Mouse (Mus musculus): ENCODE data around the gene Dnajc2. TPM values are rescaled to one million over a fixed set of nuclear protein-coding genes. Genes with fewer than 3 reads are reported as not detected.
"Not testable (repeated sequence)": the region's sequence is repeated elsewhere in the genome, so short reads cannot be mapped to it uniquely, and the experiment has no call there.

The Dnajc2 gene
- polyA plus RNA-seq, 1 experiment from 2014 or later, result 126 TPM

DNA sequence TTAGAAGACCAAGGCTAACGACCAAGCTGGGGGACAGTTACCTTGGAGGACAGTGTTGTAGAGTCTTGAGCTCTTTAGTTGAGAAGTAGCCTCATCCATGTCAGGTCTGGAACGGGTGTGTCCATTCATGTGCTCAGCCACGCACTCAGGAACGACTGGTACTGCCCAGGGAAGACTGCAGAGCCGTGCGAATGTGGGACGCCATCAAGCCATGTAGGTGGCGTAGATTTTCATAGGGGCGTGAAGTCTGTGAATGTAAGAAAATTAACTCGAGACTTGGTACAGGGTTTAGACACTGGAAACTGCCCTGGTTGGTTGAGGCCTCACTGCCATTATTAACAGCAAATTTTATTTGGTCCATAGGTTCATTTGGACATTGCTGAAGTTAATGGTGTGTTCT is 41.4 kb downstream of the Dnajc2 start:
- DNase-seq (ENCODE audit: low spot score), result no peak

DNA sequence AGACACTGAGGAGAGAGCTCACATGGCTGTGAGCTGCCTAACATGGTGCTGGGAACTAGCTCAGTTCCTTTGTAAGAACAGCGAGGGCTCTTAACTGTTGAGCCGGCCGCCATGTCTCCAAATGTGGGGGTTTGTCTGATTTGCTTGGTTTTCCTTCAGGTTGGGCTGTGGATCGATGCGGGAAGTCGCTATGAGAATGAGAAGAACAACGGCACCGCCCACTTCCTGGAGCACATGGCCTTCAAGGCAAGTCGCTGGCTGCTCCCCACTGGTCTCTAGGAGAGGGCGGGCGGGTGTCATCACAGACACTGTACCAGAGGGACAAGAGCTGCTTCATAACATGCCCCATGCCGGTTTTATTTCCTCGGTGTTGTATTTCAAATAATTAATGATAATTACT is 45.2 kb downstream of the Dnajc2 start:
- no peak for DNase-seq (ENCODE audit: low spot score)

DNA sequence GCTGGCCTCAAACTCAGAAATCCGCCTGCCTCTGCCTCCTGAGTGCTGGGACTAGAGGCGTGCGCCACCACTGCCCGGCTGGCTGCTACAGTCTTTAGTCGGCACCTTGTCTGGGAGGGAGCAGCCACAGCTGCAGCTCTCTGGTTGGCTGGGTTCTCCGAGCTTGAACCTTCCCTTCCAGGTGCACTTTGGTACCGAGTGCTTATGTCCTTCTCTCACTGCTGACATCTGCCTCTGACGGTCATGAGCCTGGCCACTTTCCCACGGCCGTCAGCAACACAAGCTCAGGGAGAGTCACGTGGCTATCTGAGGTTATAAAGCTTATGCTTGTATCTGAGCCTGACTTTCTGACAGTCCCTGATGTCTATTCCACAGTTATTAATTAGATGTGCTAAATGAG is 45.9 kb downstream of the Dnajc2 start:
- DNase-seq (ENCODE audit: low spot score), result no peak

DNA sequence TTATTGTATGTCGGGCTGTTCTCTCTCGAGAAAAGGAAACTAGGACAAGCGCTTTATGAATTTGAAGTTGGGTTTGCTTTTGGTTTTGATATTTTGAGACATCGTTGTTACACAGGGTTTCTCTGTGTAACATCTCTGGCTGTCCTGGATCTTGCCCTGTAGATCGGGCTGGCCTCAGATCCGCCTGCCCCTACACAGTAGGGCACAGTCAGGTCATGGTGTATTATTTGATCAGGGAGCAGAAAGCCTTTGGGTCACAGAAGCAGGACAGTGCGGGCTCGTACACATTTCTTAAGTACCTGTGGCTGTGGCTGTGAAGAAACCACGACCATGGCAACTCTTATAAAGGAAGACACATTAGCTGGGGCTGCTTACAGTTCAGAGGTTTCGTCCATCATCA is 47.4 kb downstream of the Dnajc2 start:
- no peak for DNase-seq (ENCODE audit: low spot score)

DNA sequence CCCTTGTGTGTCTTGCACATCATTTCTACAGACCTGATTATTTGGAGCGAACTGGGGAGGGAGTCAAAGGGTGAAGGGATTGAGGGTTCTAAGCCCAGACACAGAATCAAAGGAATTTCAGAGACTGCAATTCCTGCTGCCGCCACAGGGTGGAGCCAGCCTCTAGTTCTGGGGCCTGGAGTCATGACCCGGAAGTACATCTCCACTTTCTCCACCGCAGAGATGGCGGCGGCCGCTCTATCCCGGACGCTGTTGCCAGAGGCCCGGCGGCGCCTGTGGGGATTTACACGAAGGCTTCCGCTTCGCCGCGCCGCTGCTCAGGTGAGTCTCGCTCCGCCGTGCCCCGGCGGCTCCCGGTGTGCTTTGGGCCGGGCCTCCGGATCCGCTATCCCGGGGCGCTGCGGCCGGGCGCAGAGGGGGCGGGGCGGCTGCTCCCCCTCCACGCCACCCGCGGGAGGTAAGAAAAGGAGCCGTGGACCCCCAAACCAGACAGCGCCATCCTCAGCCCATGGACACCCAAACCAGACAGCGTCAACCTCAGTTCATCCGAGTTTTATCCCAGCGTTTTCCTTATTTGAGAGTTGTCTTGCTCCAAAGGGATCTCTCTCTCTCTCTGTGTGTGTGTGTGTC is 48.0 kb downstream of the Dnajc2 start, which contains the start of gene Pmpcb:
Gene Pmpcb (plus strand): TSS at position 186 of the 630 bp plus-strand sequence.
- DNase-seq (ENCODE audit: low spot score), result peak; percentile 92

DNA sequence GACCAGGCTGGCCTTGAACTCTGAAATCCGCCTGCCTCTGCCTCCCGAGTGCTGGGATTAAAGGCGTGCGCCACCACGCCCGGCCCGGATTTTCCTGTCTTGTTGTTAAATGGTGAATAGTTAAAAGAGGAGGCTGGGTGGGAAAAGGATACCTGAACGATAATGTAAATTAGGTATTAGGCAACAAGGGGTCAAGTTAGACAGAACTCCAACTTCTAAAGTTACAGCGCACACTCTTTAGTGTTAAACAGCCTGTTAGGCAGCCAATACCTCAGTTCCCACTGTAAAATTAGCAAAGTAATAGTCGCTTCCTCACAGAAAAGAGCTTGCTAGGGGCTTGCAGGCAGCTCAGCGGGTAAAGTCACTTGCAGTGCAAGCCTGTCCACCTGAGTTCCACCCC is 49.0 kb downstream of the Dnajc2 start:
- no peak for DNase-seq (ENCODE audit: low spot score)

DNA sequence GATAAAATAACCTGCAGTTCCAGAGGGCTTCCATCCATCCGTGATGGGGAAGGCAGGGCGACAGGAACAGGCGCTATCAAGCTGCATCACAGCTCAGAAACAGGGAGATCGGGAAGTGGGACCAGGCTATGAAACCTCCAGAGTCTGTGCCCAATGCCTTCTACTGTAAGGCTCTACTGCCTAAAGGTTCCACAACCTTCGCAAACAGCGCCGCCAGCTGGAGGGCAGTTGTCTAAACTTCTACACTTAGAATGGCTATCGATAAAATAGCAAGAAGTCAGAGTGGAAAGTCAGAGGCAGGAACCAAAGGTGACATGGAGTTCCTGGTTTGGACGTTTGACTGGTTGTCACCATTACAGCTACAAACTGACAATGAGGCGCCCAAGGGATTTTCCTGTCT is 49.5 kb downstream of the Dnajc2 start:
- DNase-seq (ENCODE audit: low spot score), result peak; percentile 83

DNA sequence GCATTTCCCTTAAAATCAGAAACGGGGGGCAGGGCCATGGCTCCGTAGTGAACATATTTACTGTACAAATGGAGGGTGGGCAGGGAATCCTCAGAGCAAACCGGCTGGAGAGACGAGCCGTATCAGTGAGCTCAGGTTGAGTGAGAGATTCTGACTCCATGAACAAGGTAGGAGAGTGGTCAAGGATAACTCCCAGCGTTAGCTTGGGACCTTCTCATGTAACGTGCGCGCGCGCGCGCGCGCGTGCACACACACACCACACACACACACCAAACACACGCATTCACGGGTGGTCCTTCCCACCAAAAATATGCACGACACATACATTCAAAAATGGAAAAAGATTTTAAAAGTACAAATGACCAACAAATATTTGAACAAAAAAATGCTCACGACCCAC is 50.0 kb downstream of the Dnajc2 start:
- peak; percentile 21 for DNase-seq (ENCODE audit: low spot score)

DNA sequence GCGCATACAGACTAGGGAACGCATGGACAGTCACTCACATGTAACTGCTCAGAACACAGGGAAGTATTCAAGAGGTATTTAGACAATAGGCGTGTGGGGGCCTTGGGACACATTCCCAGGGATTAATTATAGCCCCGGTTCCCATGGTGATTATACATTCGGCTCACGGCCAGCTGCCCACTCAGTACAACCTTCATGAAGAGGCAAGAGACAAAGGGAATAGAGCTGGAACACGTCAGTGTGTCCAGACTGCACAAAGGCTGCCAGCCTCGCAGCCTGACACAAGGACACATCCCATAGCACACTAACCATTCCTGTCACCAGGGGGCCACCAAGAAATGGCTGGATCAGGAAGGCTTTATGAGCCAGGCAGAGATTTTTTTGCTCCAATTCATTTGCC is 52.1 kb downstream of the Dnajc2 start:
- no peak for DNase-seq (ENCODE audit: low spot score)

DNA sequence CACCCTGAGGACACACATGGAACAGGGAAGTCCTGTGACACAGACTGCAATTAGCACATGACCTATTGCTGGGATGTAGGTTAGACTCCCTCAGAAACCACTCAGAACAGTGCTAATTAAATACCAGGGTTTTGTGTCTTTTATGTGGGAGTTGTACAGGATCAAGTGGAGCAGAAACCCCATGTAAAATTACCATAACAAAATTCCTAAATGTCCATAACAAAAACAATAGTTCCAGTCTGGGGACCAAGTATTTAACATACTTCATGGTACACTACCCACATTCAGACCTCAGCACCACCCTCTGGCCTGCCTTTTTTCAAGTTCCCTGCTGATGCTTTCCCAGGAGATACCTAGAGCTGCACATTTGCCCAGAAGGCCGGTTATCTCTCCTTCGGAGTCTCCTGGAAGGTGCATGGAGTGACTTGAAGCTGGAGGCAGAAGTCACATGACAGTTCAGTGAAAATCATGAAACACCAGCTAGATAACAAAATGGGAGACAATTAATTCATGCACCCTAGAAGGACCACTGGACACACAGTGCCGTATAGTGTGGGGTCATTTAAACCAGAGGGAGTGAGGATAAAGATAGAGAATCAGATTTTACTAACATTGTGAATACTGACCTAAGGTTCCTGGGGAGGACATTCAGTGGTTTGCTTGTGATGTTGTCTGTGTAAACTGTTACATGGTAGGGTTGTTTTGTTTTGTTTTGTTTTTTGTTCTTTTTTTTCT is 52.7 kb downstream of the Dnajc2 start:
- no peak for DNase-seq (ENCODE audit: low spot score)

DNA sequence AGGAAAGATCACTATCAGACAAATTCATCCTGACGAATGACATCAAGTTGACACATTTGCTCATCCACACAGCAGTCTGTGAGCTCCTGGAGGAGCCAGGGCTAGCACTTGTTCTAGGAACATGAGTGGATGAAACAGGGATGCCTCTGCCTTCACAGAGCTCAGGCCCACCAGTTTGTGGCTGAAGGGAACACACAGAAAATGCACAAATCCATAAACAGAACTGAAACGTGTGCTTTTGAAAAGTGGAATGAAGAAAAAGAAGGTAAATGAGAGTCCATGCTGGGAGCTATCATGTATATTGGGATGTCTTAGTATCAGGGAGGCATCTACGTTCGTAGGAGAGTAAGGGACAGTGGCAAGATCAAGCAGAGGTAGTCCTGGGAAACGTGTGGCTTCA is 55.9 kb downstream of the Dnajc2 start:
- DNase-seq (ENCODE audit: low spot score), result no peak

DNA sequence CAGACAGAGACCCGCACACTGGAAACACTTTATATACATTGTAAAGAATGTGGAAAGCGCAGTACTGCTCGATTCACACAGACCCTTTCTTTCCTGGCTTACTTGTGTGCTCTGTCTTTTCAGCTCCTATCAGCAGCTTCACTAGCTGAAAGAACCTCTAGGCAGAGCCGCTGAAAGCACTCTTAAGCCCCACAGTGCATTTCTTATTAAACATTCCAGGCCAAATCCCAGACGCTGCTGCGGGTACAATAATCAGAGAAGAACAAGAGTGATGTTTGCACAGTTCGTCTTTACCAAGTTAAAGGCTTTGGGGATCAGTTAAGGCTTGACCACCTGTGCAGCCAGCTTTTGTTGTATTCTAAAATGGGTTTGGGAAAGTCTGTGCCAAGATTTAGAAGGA is 60.2 kb downstream of the Dnajc2 start:
- DNase-seq (ENCODE audit: low spot score), result no peak

DNA sequence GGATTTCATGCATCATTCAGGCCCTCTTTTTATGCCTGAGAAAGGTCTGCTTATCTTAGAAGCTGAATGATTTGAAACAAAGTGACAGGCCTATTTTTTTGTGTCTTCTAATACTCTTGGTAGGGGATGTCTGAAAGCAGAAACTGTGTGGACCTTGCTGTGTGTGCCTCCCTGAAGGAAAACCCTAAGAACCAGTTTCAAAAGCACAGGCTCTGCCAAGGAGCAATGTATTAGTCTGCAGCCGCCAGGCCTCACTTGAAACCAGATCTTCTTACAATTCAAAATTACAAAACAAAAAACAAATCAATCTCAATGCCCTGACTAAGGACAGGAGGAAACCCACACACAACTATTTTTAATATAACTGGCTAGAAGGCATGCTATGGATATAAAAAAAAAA is 60.6 kb downstream of the Dnajc2 start:
- no peak for DNase-seq (ENCODE audit: low spot score)

DNA sequence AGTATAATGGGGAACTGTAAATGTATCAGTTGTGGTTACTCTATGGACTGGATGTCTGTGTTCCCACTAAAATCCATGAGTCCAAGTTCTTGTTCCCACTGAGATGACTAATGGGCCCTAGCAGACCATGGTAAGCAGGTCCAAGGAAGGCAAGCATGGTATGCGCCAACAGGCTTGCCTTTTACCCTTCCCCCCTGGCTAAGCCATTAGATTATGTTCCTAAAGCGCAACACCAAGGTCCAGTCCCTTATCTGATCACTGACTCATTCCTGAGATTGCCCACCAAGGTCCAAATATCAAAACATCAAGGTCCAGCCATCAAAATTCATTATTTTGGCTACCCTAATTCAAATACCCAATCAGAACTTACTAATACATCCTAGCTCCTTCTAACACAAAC is 65.8 kb downstream of the Dnajc2 start:
- DNase-seq (ENCODE audit: low spot score), result no peak

DNA sequence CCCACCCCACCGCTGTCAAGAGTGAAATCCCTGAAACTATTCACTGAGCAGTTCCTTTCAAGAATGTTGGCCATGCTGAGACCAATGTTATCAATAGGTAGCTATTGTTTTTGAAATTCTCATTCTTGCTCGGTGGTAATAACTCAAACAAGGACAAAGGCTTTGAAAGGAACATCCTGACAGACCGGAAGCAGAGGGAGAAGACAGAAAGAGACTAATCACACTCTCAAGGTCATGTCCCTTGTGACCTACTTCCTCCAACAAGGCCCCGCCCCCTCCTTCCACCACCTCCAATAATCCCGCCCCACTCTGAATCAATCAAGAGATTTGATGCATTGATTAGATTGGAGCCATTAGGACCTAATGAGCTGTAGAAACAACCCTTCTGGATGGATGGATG is 66.5 kb downstream of the Dnajc2 start:
- no peak for DNase-seq (ENCODE audit: low spot score)

DNA sequence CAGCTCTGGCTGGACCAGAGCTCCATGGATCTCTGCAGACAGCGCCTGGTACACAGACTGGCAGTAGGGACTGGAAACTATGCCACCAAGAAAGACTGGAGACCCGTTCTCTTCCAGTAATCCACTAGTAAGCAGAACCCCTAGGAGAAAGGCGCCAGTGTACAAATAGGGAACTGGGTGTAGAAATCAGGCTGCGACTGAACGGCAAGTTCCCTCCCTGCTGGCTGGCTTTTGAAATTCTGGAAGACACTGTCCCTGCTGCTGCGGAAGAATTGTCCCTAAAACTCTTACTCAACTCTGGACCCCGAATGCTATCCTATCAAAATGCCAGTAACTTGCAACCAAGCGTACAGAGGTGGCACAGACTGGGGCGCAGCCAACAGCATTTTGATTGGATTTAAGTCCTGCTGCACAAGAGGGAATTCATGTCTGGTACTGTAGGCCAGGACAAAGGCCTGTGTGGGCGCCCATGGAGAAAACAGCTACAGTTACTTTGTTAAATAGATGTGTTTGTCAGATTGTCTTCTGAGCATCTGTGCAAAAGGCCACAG is 67.8 kb downstream of the Dnajc2 start:
- no peak for DNase-seq (ENCODE audit: low spot score)

DNA sequence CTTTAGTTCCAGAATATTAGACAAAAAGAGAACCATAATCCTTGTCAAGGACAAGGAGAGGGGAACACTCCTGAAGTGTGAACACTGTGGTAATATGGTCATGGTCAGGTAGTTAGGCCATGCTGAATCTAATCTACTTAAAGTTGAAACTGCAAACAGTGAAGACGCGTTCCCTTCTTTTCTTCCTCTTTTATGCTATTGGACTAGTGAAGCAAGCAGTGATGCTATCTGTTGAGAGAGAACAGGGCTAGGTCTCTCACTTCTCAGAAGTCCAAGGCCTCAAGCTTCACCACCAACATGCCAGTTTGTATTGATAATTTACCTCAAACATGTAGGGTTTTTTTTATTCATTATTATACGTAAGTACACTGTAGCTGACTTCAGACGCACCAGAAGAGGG is 70.6 kb downstream of the Dnajc2 start:
- DNase-seq (ENCODE audit: low spot score), result no peak

DNA sequence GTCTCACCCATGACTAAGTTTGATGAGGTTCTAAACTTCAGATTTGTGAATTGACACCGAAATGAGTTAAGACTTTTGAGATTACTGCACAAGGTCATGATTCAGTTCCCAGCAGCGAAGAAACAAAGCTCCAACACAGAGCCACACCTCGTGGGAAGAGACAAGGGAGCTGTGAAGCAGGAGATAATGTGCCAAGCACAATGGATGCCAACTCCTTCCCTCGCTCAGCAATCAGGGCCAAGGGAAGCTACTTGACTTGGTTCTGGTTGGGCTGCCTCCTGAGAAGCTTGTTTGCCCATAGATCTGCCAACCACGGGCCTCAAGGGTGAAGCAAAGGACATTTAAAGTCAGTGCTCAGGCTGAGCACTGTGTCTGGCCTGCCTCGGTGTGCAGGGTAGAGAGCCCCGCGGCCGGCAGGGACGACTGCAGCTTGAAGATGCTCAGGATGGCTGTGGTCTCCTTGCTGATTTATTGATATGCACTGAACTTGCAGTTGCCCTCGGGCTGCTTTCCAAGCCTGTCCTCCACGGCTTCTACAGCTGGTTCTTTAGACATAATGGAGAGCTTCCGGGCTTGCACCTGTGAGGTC is 72.8 kb downstream of the Dnajc2 start:
- DNase-seq (ENCODE audit: low spot score), result no peak

DNA sequence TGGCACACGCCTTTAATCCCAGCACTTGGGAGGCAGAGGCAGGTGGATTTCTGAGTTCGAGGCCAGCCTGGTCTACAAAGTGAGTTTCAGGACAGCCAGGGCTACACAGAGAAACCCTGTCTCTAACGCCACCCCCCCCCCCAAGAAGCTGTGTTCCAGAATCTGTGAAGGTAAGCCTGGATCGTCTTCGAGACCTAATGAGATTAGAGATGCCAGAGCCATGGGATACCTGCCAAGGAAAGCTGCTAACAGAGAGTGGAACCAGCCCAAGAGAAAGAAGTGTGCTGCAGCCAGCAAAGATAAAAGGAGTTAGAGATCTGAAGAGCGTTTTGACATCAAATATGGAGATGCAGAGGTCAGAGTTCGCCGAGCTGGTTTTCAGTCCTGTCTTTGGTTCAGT is 77.0 kb downstream of the Dnajc2 start:
- not testable (repeated sequence) for DNase-seq (ENCODE audit: low spot score)
